15 mouse cellular contexts compared by ENCODE assay signal in genomic region chr5:5018959-5019358, GRCm38 (mm10).
"Had no signal": no experiment of that assay in that cellular context is flagged by ENCODE, and none has a peak within 500 bp of the region (broad histone marks: within the 10 kb centered on the region; RNA-seq: fewer than 3 reads in every experiment).

No protein-coding gene starts in this region.

- H3K27ac ChIP-seq: midbrain, embryonic 10.5 days; neural tube, embryonic 12.5 days; stomach, embryonic 15.5 days; stomach, postnatal 0 days had no signal

- H3K27me3 ChIP-seq: neural tube, embryonic 12.5 days; stomach, embryonic 15.5 days had no signal

- ATAC-seq: midbrain, embryonic 16.5 days had no signal

- H3K4me1 ChIP-seq: neural tube, embryonic 12.5 days; stomach, embryonic 15.5 days had no signal

- H3K9me3 ChIP-seq: midbrain, embryonic 10.5 days; neural tube, embryonic 12.5 days; stomach, embryonic 15.5 days had no signal

- H3K4me2 ChIP-seq: lung, embryonic 14.5 days; neural tube, embryonic 12.5 days; stomach, embryonic 15.5 days had no signal

- DNase-seq: lung, adult 18-20 months; lung, embryonic 14.5 days; lung, postnatal 10 days; lung, postnatal 4 days; midbrain, embryonic 14.5 days; right cerebral cortex, postnatal 14 days; thymus, adult 2 months; thymus, postnatal 25 days; thymus, postnatal 4 days had no signal

- H3K36me3 ChIP-seq: midbrain, embryonic 10.5 days; neural tube, embryonic 12.5 days; stomach, embryonic 15.5 days had no signal

- H3K9ac ChIP-seq: lung, embryonic 14.5 days; neural tube, embryonic 12.5 days; stomach, embryonic 15.5 days had no signal

- H3K4me3 ChIP-seq: midbrain, embryonic 10.5 days; myocyte; neural tube, embryonic 12.5 days; stomach, embryonic 15.5 days had no signal
